Mouse (Mus musculus) lung, embryonic 15.5 days (tissue): ENCODE data around the gene Inpp5d. TPM values are rescaled to one million over a fixed set of nuclear protein-coding genes. Genes with fewer than 3 reads are reported as not detected.

ENCODE experiments used
- ATAC-seq: fragments of 200-750 bp; cut with Nextera tagmentation; 2 replicates; pipeline ENCODE4 v1.8.0; 2017; ENCODE audit warnings: moderate number of reproducible peaks, borderline replicate concordance; ENCODE audit not compliant: low FRiP score, low TSS enrichment; ENCODE audit errors: extremely low read depth
- H3K27ac ChIP-seq: fragments of 300-500 bp; sonication (generic); 2 replicates; pipeline ENCODE4 v1.5.1; 2015; ENCODE audit warnings: moderate library complexity, mild to moderate bottlenecking, inconsistent platforms
- H3K27me3 ChIP-seq: fragments of 300-500 bp; sonication (generic); 2 replicates; pipeline ENCODE4 v1.6.1; 2015; ENCODE audit warnings: inconsistent platforms
- H3K36me3 ChIP-seq: fragments of 300-500 bp; sonication (generic); 2 replicates; pipeline ENCODE4 v1.6.1; 2015; ENCODE audit warnings: inconsistent platforms
- H3K4me1 ChIP-seq: fragments of 300-500 bp; sonication (generic); 2 replicates; pipeline ENCODE4 v1.6.1; 2015; ENCODE audit warnings: inconsistent platforms
- H3K4me2 ChIP-seq: fragments of 300-500 bp; sonication (generic); 2 replicates; pipeline ENCODE4 v1.6.1; 2015; ENCODE audit warnings: inconsistent platforms, mild to moderate bottlenecking, moderate library complexity
- H3K4me3 ChIP-seq: fragments of 300-500 bp; sonication (generic); 2 replicates; pipeline ENCODE4 v1.5.1; 2015; ENCODE audit warnings: mild to moderate bottlenecking, inconsistent platforms
- H3K9ac ChIP-seq: fragments of 300-500 bp; sonication (generic); 2 replicates; pipeline ENCODE4 v1.6.1; 2015; ENCODE audit warnings: inconsistent platforms
- H3K9me3 ChIP-seq: fragments of 300-500 bp; sonication (generic); 2 replicates; pipeline ENCODE4 v1.6.1; 2016; ENCODE audit warnings: inconsistent platforms
- whole genome bisulfite sequencing: fragments of 180-500 bp; shearing (Covaris S2); methylation state at CpG from one replicate; pipeline ENCODE4 v1.1.7; 2015; 5-methylcytosine and 5-hydroxymethylcytosine counted together
- polyA plus RNA-seq: library from polyadenylated mRNA; unstranded; fragments of >200 nt; fragmentation: Nextera tagmentation; extraction: Ambion mirVana; gene quantifications from 2 replicates; pipeline ENCODE4 v1.2.1, GENCODE M21; 2015

The Inpp5d gene
- polyA plus RNA-seq, 1 experiment from 2014 or later: 11.8 TPM

DNA sequence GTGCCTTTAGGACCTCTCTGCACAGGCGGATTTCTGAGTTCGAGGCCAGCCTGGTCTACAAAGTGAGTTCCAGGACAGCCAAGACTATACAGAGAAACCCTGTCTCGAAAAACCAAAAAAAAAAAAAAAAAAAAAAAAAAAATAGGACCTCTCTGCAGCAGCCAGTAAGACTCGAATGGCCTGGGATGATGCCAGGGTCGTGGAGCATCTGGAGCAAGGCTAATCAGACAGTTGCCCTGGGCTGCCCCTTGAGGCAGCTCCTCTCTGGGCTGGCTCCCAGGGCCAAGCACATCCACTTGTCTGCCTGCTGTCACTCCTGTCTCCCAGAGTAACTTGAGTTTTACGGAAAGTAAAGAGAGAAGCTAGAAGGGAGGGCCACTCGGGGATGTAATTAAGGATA, 24.9 kb downstream of the Inpp5d start:
- H3K4me3 ChIP-seq: no peak overlapping the region
- 67% methylated on average over 7 of the region's 7 CpGs for WGBS
- H3K27me3 ChIP-seq: no peaks in the 10 kb centered on the region

DNA sequence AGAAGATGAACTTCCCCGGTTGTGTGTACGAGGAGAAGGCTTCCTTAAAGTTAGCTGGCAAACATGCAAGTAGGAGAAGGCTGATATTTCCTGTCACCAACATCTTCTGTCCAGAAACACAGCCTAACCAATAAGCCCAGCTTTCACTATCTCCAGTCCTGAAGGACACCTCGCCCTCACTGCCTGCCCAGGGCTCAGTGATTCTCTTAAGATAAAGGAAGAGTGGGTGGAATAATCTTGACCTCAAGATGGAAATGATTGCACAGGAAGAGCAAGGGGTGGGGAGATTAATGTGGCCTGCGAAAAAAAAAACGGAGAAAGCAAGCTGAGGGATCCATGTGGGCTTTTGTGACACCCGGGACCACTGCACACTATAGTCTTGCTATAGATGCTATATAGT, 25.6 kb downstream of the Inpp5d start:
- Histone ChIP-seq H3K4me2 (no peak overlapping the region), H3K27ac (no peak overlapping the region), H3K27me3 (no peaks in the 10 kb centered on the region), H3K4me1 (no peaks in the 10 kb centered on the region), H3K9me3 (no peaks in the 10 kb centered on the region), H3K4me3 (no peak overlapping the region), H3K36me3 (no peaks in the 10 kb centered on the region), H3K9ac (no peak overlapping the region)
- 54% methylated on average over 6 of the region's 6 CpGs for WGBS
- no peak for ATAC-seq

More for the DNA sequence above, 24.9 kb downstream of the Inpp5d start:
- H3K4me2 ChIP-seq: no peak overlapping the region
- no peaks in the 10 kb centered on the region for H3K36me3 ChIP-seq
- H3K4me1 ChIP-seq: 0 out of 2 replicates have a peak, but pooled peaks cover 4% of the 10 kb centered on the region
- ATAC-seq: no peak
- no peak overlapping the region for H3K9ac ChIP-seq
- no peak overlapping the region for H3K27ac ChIP-seq
- no peaks in the 10 kb centered on the region for H3K9me3 ChIP-seq

DNA sequence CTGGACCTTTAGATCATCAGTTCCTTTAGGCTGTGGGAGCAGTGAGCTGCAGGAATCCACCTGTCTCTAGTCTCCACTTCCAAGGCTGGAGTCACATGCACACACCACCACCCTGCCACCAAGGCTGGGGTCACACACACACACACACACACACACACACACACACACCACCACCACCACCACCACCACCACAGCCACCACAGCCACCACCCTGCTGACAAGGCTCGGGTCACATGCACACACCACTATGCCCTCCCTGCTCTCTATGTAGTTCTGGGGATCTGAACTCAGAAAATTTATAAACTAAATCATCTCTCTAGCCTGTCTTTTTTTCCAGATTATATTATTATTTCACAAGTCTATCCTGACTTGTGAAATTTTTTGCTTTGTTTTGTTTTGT, 27.7 kb downstream of the Inpp5d start:
- ATAC-seq: no peak
- WGBS: 68% methylated on average over 1 of the region's 1 CpGs
- no peak overlapping the region for H3K4me2 ChIP-seq

DNA sequence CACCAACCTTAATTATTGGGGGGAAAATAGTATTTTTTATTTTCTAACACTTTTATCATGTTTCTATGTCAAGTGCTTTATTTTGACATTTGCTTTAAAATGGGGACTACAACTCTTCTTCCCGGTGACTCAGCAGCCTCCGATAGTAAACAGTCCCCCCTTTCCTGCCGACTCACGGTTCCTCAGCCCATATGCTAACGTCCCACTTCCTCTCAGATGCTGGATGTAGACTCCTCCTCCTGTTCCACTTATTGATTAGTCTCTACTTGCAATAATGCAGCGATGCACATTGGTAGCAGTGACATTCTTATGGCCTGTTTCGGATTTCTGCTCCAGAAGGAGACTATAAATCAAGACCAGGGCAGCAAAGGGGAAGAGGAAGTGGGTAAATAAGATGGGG, 28.5 kb downstream of the Inpp5d start:
- no peaks in the 10 kb centered on the region for H3K36me3 ChIP-seq
- WGBS: 40% methylated on average over 7 of the region's 7 CpGs
- no peak overlapping the region for H3K4me2 ChIP-seq
- ATAC-seq: no peak
- no peak overlapping the region for H3K27ac ChIP-seq
- H3K4me3 ChIP-seq: no peak overlapping the region
- H3K9ac ChIP-seq: no peak overlapping the region
- no peaks in the 10 kb centered on the region for H3K27me3 ChIP-seq
- no peaks in the 10 kb centered on the region for H3K4me1 ChIP-seq
- H3K9me3 ChIP-seq: no peaks in the 10 kb centered on the region

More for the DNA sequence above, 27.7 kb downstream of the Inpp5d start:
- Histone ChIP-seq H3K27me3 (no peaks in the 10 kb centered on the region), H3K27ac (no peak overlapping the region), H3K9me3 (no peaks in the 10 kb centered on the region), H3K4me1 (no peaks in the 10 kb centered on the region), H3K4me3 (no peak overlapping the region), H3K36me3 (no peaks in the 10 kb centered on the region), H3K9ac (no peak overlapping the region)

- no peak overlapping the region for H3K9ac ChIP-seq
- H3K27me3 ChIP-seq: no peaks in the 10 kb centered on the region
- no peak overlapping the region for H3K27ac ChIP-seq
- H3K9me3 ChIP-seq: no peaks in the 10 kb centered on the region
- no peaks in the 10 kb centered on the region for H3K36me3 ChIP-seq
- H3K4me2 ChIP-seq: no peak overlapping the region
- 44% methylated on average over 4 of the region's 4 CpGs for WGBS
- H3K4me3 ChIP-seq: no peak overlapping the region
- H3K4me1 ChIP-seq: no peaks in the 10 kb centered on the region
- ATAC-seq: no peak
These were observed 29.2 kb downstream of the Inpp5d start for GRCm38 (mm10) chr1:87649219-87649805.

DNA sequence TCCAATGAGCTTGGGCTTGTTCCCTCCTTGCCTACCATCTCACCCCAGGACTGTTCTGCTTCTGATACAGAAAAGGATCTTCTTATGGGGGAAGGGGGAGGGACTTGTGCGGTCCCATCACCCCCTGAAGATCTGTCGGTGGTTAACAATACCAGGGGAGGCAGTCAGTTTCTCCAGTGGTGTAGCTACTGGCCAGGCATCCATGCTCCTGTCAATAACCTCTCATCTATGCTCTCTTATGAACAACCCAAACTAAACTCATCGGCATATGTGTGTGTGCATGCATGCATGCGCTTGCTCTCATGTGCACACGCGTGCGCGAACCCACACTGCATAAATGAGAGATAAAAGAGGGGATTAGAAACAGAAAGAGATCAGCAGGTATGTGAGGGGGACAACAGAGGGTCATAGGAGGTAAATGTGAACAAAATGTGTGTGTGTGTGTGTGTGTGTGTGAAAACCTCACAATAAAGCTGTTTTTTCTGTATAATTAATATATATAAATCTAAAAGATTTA, 29.9 kb downstream of the Inpp5d start:
- Histone ChIP-seq H3K27ac (0 out of 2 replicates have a peak overlapping the region, but pooled peaks have one; percentile 11), H3K4me3 (no peak overlapping the region), H3K9me3 (no peaks in the 10 kb centered on the region), H3K4me1 (no peaks in the 10 kb centered on the region), H3K9ac (no peak overlapping the region), H3K27me3 (no peaks in the 10 kb centered on the region), H3K4me2 (no peak overlapping the region), H3K36me3 (no peaks in the 10 kb centered on the region)
- no peak for ATAC-seq
- WGBS: 83% methylated on average over 8 of the region's 8 CpGs

DNA sequence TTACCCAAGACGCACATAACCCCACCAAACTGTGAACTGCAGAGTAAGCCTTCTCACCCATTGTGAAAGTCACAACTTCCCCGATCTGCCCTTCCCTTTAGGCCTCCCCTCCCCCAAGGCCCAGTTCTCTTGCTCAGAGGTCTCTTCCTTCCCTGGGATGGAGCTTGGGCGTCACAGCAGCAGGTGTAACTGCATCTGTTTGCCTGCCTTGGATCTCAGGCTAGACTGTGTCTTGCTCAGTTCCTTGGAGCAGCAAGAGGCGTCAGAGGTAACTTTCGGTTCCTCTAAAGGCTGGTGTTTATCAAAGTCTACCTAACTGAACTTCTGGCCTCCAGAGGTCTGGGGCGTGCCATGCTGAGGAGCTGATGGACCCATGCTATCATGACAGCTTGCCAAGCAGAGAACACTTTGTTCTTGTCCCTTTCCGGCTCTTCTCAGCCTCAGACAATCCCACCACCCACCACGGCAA, 30.5 kb downstream of the Inpp5d start:
- Histone ChIP-seq H3K4me3 (no peak overlapping the region), H3K27ac (0 out of 2 replicates have a peak overlapping the region, but pooled peaks have one; percentile 11), H3K4me2 (no peak overlapping the region), H3K9ac (no peak overlapping the region), H3K27me3 (no peaks in the 10 kb centered on the region), H3K36me3 (no peaks in the 10 kb centered on the region), H3K4me1 (no peaks in the 10 kb centered on the region), H3K9me3 (no peaks in the 10 kb centered on the region)
- 0 out of 2 replicates have a peak, but pooled peaks have one; percentile 14 for ATAC-seq
- 57% methylated on average over 8 of the region's 8 CpGs for WGBS

- Histone ChIP-seq H3K4me1 (no peaks in the 10 kb centered on the region), H3K9ac (no peak overlapping the region), H3K27me3 (no peaks in the 10 kb centered on the region), H3K36me3 (no peaks in the 10 kb centered on the region), H3K9me3 (no peaks in the 10 kb centered on the region), H3K4me2 (no peak overlapping the region), H3K4me3 (no peak overlapping the region), H3K27ac (no peak overlapping the region)
- WGBS: 71% methylated on average over 1 of the region's 1 CpGs
- ATAC-seq: no peak
These were observed 31.3 kb downstream of the Inpp5d start for GRCm38 (mm10) chr1:87651436-87651835.

DNA sequence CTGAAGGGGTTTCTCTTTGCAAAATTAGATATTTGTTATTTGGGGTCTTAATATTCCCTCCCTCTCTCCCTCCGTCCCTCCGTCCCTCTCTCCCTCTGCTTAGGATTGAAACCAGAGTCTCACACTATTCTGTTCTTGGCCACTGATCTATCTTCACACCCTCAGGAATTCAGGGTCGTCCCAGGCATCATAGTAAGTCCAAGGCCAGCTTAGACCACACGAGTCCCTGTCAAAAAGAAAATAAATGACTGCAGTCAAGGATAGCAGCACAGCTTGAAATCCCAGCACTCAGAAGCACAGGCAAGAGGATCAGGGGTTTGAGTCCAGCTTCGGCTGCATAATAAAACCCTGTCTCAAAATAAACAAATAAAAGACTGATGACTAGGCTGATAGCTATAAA, 35.0 kb downstream of the Inpp5d start:
- H3K4me3 ChIP-seq: no peak overlapping the region
- WGBS: 28% methylated on average over 5 of the region's 5 CpGs
- no peak overlapping the region for H3K4me2 ChIP-seq
- no peak for ATAC-seq
- H3K27ac ChIP-seq: no peak overlapping the region
- no peaks in the 10 kb centered on the region for H3K36me3 ChIP-seq
- H3K9me3 ChIP-seq: no peaks in the 10 kb centered on the region
- H3K9ac ChIP-seq: no peak overlapping the region
- H3K4me1 ChIP-seq: no peaks in the 10 kb centered on the region
- no peaks in the 10 kb centered on the region for H3K27me3 ChIP-seq

DNA sequence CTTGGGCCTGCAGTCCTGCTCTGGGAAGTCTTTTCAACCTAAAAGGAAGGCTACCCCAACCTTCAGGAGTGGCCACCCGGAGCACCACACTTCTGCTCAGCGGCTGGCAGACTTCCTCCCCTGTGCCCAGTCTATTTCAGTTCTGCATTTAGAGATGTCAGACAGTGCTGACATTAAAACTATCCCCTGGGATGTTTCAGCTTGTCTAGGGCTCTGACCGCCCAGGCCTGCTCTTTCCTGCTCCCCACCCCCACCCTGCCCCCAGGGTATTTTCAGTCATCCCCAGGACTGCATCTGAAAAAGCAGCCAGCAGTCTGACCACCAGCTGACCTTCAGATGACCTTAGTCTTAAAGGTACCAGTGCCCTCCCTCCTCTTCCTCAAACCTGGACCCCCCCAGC, 38.0 kb downstream of the Inpp5d start:
- no peak for ATAC-seq
- no peaks in the 10 kb centered on the region for H3K27me3 ChIP-seq
- no peak overlapping the region for H3K9ac ChIP-seq
- H3K4me2 ChIP-seq: no peak overlapping the region
- H3K27ac ChIP-seq: no peak overlapping the region
- no peak overlapping the region for H3K4me3 ChIP-seq
- no peaks in the 10 kb centered on the region for H3K4me1 ChIP-seq
- no peaks in the 10 kb centered on the region for H3K36me3 ChIP-seq
- H3K9me3 ChIP-seq: no peaks in the 10 kb centered on the region
- 70% methylated on average over 3 of the region's 3 CpGs for WGBS

GRCm38 (mm10) chr1:87658485-87658884, 38.4 kb downstream of the Inpp5d start:
- Histone ChIP-seq H3K4me3 (no peak overlapping the region), H3K27me3 (no peaks in the 10 kb centered on the region), H3K27ac (no peak overlapping the region), H3K36me3 (no peaks in the 10 kb centered on the region), H3K4me2 (no peak overlapping the region), H3K4me1 (no peaks in the 10 kb centered on the region), H3K9me3 (no peaks in the 10 kb centered on the region), H3K9ac (no peak overlapping the region)
- WGBS: 87% methylated on average over 2 of the region's 2 CpGs
- ATAC-seq: no peak

- Histone ChIP-seq H3K27me3 (no peaks in the 10 kb centered on the region), H3K4me3 (no peak overlapping the region), H3K36me3 (no peaks in the 10 kb centered on the region), H3K27ac (no peak overlapping the region), H3K9me3 (no peaks in the 10 kb centered on the region), H3K4me2 (no peak overlapping the region), H3K4me1 (no peaks in the 10 kb centered on the region), H3K9ac (no peak overlapping the region)
- 72% methylated on average over 8 of the region's 8 CpGs for WGBS
- ATAC-seq: no peak
These were observed 39.0 kb downstream of the Inpp5d start for GRCm38 (mm10) chr1:87658937-87659617.
